Mouse (Mus musculus) urinary bladder, postnatal 10 days (tissue): ENCODE results near the gene Uox.

Source experiments
- DNase-seq: peaks from one replicate; pipeline ENCODE4 v3.0.0; 2022; ENCODE audit warnings: low spot score

Uox gene

DNA sequence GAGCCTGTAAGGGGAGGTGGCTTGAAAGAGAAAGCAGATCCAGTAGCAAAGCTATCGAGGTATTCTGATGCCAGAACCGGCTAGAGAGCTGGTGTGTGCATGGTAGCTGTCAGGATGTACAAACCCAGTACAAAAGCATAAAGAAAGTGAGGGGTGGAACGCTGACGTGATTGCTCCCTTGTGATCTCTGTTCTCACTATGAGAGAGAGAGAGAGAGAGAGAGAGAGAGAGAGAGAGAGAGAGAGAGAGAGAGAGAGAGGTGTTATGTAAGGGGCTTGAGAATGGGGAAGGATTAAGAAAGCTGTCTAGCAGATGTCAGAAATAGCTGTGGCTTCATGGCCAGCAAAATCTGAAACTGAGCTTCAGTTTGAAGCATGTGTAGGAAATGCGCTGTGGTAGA lies 13.7 kb downstream of the Uox start:
- DNase-seq = no peak

DNA sequence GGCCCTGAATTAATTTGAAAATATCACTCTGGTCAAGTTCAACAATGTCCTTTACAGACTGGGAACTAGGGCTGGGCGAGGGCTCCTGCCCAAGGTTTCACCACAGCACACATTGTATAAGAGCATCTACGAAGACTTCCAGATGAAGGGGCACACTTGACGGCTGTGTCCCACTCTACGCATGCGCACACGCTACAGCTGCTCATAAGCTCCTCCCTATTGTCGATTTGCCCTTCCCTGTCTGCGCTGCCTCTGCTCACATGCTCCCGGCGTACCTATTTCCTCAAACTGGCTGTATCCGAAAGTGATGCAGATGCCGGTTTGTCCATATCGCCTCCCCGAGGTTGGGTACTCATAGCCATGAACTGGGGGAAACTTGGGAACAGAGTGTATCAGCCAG lies 16.4 kb downstream of the Uox start:
- no peak for DNase-seq

DNA sequence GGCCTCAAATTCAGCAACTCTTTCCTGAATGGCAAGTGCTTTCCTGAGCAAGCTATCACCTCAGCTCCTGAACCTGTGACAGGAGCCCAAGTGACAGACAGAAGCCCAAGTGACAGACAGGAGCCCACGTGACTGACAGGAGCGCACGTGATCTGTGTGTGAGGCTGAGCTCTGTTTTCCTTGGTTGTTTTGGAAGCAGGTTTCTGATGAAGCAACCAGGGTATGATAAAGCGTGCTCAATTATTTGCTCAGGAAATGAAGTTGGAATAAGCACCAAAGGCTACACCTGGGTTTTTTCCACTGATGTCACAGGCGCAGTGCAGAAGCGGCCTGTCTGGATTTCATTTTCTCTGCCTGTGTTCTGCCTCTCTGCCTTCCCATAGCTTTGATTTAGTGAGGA lies 19.3 kb downstream of the Uox start:
- DNase-seq = no peak

DNA sequence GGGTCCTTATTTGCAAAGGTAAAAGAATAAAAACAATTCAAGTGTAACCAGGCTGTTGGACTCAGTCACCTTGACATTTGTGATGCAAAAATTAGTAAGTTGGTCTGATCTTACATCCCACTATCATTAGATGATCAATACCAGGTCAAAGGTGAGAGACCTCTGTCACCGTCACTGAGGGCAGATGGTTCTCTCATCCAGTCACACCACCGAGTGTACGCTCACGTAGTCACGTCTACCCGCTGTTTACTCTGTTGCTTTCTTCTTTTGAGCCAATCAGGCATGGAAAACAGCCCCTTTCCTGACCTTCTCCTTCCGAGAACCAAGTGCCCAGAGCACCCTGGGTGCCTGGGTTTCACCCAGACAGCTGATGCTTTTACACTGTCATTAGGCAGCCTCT lies 20.9 kb downstream of the Uox start:
- DNase-seq = no peak

DNA sequence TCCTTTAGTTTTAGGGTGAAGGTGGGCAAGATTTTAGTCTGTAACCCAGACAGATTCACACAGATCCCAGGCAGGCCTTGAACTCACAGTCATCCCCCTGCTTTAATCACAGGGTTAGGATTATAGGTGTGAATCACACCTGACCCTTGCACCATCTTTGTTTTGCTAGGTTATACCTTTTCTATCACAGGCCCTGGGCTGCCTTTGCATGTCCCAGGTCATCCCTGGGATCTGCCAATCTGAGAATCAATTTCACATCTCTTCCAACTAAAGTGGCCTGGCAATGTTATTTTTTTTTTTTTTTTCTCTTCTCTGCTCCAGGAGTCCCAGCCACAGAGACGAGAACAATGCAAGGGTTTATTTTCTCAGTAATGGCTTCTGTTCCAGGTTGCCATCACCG lies 21.4 kb downstream of the Uox start:
- no peak for DNase-seq

DNA sequence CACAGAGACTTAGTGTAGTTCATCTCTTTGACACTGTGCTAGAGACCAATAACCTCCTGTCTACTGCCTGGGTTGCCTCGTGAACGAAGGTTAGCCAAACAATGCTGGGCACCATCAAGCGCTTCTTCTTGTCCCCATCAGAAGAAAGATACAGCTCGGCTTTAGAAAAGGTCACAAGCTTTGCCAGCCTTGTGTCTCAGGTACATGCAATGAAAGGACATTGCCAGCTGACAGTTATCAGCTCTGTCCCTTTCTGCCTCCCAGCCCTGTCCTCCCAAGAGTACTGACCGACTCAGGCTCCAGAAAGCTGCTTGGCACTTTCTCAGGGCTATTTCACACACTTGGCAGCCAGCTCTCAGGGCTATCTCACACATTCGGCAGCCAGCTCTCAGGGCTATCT lies 25.2 kb downstream of the Uox start:
- no peak for DNase-seq

DNA sequence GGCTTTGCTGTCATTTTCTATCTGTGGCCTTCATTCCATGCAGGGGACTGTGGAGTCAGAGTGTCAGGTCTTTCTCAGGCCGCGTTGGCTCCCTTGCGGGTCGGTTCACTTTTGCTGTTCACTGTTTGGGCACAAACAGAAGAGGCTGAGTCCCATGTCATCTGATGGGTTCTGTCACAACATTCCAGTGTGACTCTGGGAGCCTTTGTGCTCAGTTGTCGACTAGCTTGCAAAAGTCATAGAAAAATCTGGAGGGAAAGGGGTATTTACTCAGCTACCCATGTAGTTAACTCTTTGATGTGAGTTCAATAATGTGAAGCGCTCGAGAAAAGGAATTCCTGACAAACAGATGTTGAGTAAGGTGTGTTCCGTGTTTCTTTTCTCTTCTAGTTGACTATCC lies 26.2 kb downstream of the Uox start:
- DNase-seq = no peak

DNA sequence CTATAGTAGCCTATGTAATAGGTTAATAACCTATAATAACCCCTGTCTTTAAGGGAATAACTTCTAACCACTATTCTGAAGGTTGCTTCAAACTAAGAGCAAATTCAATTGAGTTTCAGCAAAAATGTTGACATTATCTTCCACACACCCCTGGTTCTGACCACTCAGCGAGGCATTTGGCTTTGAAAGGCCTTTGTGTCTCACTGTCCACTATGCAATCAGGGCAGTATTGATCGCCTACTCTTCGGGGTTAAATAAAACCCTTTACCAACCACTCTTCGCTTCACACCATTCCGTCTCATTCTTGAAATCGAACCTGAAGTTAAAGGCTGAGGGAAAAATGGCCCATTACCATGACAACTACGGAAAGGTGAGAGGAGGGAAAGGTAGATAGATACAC lies 26.6 kb downstream of the Uox start:
- no peak for DNase-seq

DNA sequence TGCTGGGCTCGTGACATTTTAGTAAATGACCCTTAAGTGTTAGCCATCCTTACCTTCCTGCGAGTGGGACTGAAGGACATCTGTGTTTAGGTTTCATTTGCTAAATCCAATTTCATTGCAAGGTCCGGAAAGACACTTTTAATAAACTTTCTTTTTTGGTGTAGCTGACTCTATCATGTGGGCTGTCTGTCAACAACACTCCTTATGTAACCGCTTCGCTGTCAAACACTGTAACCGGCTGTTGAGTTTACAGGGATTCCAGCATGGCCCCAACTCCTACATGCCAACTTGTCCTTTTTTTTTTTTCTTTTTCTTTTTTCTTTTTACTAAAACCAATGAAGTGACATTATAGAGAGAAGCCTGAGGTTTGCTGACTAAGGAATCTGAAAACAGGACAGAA lies 28.2 kb downstream of the Uox start:
- no peak for DNase-seq

DNA sequence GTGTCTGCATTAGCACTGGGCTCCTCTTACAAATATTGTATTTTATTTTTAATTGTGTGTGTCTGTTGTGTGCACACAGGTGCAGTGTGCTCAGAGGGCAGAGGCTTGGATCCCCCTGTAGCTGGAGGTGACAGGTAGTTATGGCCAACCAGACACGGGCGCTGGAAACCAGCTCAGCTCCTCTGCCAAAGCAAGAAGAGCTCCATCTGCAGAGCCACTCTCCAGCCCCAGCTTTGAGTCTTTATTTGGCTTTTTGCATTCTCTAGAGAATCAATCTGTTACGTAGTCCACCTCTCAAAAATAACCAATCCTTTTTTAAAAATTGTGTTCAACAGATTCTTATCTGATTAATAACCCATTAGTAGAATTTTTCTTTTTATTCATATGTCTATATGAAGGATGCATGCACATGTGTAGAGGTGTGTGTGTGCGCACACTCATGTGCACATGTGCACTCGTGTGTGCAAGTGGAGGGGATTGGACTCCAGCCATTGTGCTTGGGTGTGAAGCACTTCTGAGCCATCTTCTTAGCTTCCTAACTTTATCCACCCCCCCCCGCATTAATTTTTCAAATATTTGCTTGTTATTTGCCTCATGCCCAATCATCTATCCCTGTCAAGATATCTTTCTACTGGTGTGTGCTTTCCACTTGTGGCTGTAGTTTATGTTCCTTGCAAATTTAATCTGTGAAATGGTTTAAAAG lies 29.1 kb downstream of the Uox start:
- DNase-seq = no peak

DNA sequence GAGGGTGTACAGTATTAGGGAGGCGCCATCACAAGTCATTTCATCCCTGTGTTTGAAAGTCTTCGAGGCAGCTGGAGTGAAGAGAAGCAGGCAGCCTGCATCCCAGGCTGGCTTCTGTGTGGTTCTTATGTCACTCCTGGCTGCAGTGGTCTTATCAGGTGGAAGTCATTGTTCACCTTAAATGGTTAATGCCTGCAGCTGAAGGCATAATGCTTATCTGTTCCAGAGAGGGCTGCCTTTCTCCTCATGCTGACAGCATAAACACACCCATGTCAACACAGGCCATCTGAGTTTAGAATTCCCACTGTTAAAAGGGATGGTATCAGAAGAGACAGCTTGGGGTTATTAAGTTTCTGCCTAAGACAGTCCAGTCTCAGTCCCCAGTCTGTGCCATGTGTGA lies 31.0 kb downstream of the Uox start:
- no peak for DNase-seq

DNA sequence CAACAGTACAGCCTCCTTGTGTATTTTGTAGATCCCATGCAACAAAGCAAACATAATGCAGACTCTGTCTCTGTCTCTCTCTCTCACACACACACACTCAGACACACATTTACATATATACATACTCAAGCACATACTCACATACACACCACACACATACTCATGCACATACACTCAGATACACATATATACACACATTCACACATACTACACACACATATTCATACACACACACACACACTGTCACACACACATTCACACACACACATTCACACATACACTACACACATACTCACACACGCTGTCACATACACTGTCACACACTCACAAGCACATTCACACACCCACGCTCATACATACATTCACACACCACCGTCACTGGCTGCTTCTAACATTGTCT lies 32.3 kb downstream of the Uox start:
- no peak for DNase-seq

DNA sequence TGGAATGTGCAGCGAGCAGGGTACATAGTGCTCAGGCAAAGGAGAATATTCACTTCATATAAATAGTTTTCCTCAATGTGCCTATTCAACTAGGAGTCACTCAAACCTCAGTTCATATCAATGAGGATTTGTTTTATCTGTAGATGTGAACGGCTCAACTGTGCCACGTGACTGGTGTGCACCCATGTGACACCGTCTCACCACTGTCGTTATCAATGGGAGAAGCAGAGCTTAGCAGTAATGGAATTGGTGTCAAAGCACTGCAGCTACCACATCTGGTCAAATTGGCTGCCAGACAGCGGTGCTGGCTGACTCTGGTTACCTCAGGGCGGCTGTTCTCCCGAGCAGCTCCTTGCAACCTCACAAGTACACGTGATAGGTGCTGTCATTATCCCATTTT lies 34.4 kb downstream of the Uox start:
- DNase-seq = no peak

DNA sequence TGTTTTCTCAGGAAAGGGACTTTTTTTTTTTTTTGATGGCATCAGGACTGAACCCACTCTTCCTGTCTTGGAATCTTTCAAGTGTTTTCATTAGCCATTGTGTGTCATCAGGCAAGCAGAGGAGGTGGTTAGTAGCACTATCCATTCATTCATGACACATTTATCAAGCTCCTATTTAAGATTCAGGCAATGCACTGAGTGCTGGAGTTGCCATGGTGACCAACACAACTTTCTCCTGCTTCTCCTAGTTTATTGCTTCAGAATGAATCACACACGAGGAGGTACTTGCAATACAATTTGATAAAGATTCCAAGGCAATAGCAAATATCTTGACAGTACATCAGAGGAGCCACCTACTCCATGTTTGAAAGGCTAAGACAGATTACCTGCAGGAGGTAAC lies 37.1 kb downstream of the Uox start:
- DNase-seq = no peak

DNA sequence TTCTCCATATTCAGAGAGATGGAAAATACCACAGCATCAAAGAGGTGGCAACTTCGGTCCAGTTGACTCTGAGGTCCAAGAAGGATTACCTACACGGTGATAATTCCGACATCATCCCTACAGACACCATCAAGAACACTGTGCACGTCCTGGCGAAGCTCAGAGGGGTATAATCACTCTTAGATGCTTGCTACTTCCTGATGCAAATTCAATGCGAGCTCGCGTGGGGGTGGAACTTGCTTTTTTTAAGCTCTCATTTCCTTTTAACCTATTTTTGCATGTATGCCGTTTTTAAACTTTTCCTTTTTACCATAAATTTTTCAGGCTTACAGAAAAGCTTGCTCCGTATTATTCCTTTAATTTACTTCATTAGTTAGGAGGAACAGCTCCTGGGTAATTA lies 40.1 kb downstream of the Uox start:
- DNase-seq = no peak

DNA sequence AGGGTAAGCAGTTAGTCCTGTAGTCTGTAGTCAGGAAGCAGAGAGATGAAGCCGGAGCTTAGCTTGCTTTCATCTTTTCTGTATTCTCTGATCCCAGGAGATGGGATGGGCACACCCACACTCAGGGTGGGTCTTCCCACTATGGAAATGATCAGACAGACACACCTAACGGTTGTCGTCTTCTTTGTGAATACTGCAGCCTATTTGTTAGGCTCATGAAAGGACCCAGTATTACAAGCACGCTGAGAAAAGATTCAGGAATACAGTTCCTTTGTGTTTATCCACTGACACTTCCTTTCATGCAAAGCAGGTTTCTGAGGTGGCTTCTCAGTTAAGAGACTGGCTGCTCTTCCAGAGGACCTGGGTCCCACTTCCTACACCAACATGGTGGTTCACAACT lies 41.0 kb downstream of the Uox start:
- no peak for DNase-seq

DNA sequence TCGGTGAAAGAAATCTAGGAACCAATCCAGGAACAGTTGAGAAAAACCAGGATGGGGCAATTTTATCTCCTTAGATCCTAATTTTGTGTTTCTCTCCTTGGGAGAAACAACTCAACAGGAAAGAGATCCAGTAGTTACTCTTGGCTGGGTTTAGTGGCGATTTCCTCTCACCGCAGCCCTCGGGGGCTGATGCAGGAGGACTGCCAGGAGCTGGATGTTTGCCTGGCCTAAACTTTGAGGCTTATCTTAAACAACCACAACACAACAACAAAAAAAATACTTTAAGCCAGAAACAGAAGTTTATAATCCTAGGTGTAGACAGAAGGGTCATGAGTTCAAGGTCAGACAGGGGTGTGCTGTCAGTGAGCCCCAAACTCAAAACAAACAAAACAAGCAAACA lies 41.6 kb downstream of the Uox start:
- no peak for DNase-seq

DNA sequence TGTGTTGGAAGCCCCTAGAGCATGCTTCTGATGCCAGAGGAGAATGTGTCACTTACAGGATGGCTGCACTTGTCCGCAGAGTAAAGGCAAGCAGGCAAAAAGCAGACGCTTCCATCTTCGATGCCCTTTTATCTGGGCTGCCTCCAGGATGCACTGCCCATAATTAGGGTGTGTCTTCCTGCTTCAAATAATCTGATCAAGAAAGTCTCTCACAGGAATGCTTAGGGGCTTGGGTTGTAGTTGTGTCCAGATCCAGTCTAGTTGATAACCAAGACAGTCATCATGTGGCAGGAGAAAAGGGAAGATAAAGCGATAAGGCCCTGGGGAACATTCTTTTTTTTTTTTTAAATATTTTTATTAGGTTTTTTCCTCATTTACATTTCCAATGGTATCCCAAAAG lies 45.3 kb downstream of the Uox start, which contains the start of gene Dnase2b:
Gene Dnase2b (minus strand): TSS at position 101 of the 400 bp plus-strand sequence.
- no peak for DNase-seq

DNA sequence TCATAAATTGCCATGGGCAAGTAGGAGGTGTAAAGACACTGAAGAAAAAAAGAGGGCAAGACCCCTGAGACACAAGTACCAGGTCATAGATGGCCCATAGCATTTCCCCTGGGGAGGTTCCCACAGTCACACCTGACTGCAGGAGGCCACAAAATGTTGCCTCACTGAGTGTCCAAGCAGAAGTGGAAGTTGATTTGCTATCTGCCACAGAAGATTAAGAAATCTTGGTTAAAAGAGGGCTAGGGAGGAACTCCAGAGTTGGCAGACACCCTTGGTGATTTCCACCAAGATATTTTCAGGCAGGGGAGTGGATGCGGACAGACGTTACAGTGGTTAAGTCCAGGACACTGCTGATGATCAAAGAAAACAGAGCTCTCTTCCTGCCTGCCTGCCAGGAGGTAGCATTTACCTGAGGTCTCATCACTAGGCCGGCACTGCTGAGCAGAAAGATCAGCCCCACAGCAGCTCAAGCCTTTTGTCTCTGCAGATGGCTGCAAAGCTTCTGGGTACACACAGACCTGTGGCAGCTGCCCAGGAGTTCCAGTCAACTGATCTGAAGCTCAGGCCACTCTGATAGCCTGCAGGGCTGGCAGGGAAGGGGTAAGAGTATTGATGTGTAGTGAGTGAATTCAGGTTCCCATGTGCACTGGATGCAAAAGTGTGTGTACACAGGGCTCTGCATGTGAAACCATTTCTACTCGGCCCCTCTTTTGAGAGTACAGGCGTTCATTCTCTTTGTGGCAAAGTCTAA lies 46.5 kb downstream of the Uox start:
- DNase-seq = no peak

DNA sequence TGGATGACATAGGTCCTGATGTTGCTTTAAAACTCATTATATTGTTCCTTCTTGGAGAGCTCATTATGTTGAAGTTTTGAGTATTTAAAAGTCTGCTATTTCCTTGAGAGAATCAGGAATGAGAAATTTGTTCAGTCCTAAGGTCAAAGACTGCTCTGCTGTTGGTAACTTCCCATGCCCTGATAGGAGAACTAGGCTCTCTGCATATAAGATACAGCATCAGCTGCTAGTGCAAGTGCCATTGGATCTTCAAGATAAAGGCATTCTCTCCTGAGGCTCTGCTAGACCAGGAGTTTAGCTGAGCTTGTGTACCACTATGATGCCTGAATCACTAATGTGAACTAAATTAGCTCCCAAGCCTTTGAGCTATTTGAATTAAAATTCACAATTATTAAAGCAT lies 47.7 kb downstream of the Uox start:
- DNase-seq = no peak

DNA sequence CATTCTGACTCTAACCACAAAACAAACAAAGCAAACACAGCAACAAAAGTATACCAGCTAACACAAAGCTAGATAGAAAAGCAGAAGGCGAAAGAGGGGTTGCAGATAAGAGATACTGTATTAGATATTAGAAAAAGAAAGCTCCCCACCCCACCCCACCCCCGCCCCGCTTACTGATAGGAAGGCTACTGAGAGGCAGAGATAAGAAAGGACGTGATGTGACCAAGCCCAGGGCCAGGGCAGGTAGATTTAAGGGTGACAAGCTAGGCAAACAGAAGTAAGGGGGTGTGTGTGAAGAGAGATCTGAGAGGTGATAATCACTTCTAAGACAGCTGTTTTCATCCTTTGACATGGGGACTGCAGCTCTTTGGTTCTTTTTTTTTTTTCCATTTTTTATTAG lies 48.1 kb downstream of the Uox start:
- DNase-seq = no peak

DNA sequence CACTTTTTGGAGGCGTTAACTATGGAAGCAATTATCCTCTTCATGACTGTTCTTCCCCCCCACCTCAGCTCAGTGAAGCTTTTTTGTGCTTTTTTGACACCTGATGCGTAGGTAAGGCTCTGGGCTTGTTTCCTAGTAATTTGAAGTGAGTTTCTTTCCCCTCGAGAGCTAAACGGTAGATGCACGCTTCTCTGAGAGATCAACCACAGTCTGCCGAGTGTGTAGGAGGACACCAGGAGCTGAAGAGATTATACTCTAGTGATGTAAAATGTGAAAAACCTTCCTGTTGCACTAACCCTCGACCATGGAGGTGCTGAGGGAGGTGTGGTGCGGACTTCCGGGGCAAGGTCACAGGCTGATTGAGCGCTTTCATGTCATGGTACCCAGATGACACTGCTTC lies 49.9 kb downstream of the Uox start:
- no peak for DNase-seq

DNA sequence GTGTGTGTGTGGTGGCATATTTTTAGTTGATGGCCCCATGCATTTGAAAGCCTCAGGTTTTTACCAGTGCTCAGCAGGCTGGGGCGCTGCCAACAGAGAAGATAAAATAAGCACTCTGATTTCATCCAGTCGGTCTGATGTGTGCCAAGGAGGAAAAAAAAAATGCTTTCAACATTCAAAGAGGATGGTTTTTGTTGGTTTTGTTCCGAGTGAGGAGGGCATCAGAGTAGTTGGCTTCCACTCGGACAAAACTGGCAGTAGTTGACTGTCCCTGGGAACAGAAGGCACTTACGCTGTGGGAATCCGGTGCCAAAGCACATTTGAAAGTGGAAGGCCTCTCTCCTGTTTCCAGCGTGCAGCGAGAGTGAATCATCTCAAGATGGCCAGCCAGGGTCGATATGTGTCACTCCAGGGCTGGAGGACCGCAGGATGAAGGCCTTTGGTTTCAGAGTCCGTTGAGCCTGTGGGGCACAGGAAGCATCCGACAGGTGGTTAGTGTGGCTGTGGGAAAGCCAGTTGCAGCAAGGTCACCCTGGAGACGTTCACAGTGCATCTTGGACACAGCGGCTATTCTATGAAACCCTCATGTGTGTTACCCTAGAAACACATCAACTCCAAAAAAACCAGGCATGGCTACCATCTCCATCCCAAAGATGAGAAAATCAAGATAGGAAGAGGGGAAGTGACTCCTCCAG lies 50.5 kb downstream of the Uox start:
- no peak for DNase-seq
